In the genomic region with DNA sequence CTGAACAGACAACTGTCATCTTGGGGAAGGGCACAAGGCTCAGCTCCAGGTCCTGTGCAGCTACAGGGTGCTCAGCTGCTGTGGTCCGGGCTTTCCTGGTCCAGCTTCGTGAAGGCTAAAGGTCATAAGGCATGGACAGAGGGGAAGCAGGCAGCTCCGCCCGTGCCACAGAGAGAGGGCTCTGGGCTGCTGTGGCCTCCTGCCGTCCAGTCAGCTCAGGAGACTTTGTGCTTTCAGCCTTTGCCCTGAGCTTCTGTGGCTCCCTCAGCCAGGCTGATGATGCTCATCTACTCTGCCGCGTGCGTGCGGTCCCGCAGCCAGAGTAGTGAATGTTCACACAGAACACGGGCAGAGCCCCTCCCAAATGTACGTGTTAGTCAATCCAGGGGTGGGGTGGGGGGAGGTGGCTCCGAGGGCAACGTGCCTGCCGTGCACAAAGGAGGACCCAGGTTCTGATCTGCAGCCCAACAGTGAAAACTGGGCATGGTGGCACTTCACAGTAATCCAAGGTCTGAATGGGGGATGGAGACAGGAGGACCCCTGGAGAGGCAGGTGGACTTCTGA, we compare ENCODE assay signal across 22 mouse cellular contexts. TPM values are rescaled to one million over a fixed set of nuclear protein-coding genes. Genes with fewer than 3 reads are reported as not detected.
DNase-seq lines count a peak whose midpoint lies in the region; ATAC-seq lines count a peak whose summit lies in the region.
"Had no signal": no experiment of that assay in that cellular context is flagged by ENCODE, and none has a peak within 500 bp of the region (broad histone marks: within the 10 kb centered on the region; RNA-seq: fewer than 3 reads in every experiment).

No protein-coding gene starts in this region.

- WGBS in forebrain, embryonic 16.5 days, result 90% methylated on average over 15 of the region's 15 CpGs
- WGBS in forebrain, embryonic 12.5 days, result 88% methylated on average over 15 of the region's 15 CpGs
- WGBS in stomach, embryonic 15.5 days, result 75% methylated on average over 15 of the region's 15 CpGs

- H3K4me3 ChIP-seq in forebrain, embryonic 16.5 days (replicated peaks; ENCODE audit: low read length), result no peak overlapping the region
- H3K4me3 ChIP-seq in forebrain, embryonic 12.5 days (replicated peaks), result no peak overlapping the region
- no peak overlapping the region for H3K4me3 ChIP-seq in stomach, embryonic 15.5 days (replicated peaks)
- H3K4me3 ChIP-seq: hindbrain, embryonic 10.5 days; limb, embryonic 13.5 days had no signal

- H3K9ac ChIP-seq in forebrain, embryonic 16.5 days (replicated peaks; ENCODE audit: low read depth, low read length), result no peak overlapping the region
- no peak overlapping the region for H3K9ac ChIP-seq in forebrain, embryonic 12.5 days
- H3K9ac ChIP-seq in stomach, embryonic 15.5 days, result no peak overlapping the region
- H3K9ac ChIP-seq: limb, embryonic 13.5 days had no signal

- no peak overlapping the region for H3K4me2 ChIP-seq in forebrain, embryonic 16.5 days (ENCODE audit: low read length)
- H3K4me2 ChIP-seq in forebrain, embryonic 12.5 days, result no peak overlapping the region
- no peak overlapping the region for H3K4me2 ChIP-seq in stomach, embryonic 15.5 days
- H3K4me2 ChIP-seq: limb, embryonic 13.5 days had no signal

- H3K36me3 ChIP-seq in forebrain, embryonic 16.5 days (ENCODE audit: control insufficient read depth, insufficient read depth), result peaks cover 12% of the 10 kb centered on the region
- H3K36me3 ChIP-seq in forebrain, embryonic 12.5 days (replicated peaks), result peaks cover 60% of the 10 kb centered on the region
- H3K36me3 ChIP-seq in stomach, embryonic 15.5 days, result no peaks in the 10 kb centered on the region

- H3K9me3 ChIP-seq in forebrain, embryonic 16.5 days (ENCODE audit: control insufficient read depth, low read length), result no peaks in the 10 kb centered on the region
- H3K9me3 ChIP-seq in forebrain, embryonic 12.5 days, result no peaks in the 10 kb centered on the region
- no peaks in the 10 kb centered on the region for H3K9me3 ChIP-seq in stomach, embryonic 15.5 days
- H3K9me3 ChIP-seq: hindbrain, embryonic 10.5 days; limb, embryonic 13.5 days had no signal

- H3K27ac ChIP-seq in forebrain, embryonic 16.5 days (ENCODE audit: low read length), result no peak overlapping the region
- H3K27ac ChIP-seq in forebrain, embryonic 12.5 days, result no peak overlapping the region
- H3K27ac ChIP-seq in stomach, embryonic 15.5 days, result no peak overlapping the region
- H3K27ac ChIP-seq: hindbrain, embryonic 10.5 days; limb, embryonic 13.5 days had no signal

- peak; percentile 16; the same call in 1 of the 2 replicates for ATAC-seq in forebrain, embryonic 16.5 days
- no peak for ATAC-seq in forebrain, embryonic 12.5 days (ENCODE audit: low FRiP score)
- peak; percentile 53 for ATAC-seq in stomach, embryonic 15.5 days (ENCODE audit: insufficient read depth, low FRiP score, low read depth)
- ATAC-seq in granulocyte monocyte progenitor cell, adult 5-6 weeks (replicated peaks; ENCODE audit: poor library complexity, severe bottlenecking), result no peak
- ATAC-seq: activated CD4-positive, CD25-positive, alpha-beta regulatory T cell, adult 4 months had no signal

- peak; percentile 59 to 73 for DNase-seq in kidney, adult 8-10 months
- peak; percentile 29 for DNase-seq in liver
- DNase-seq in layer of hippocampus, adult 8-10 months (ENCODE audit: low spot score in 2 of 2), result no peak
- DNase-seq in layer of hippocampus, postnatal 36 days, result no peak
- DNase-seq: adrenal gland, postnatal 25 days; cerebellum, postnatal 10 days; lung, postnatal 14 days; retina, postnatal 1 day; thymus, postnatal 25 days had no signal

- peaks cover 12% of the 10 kb centered on the region for H3K4me1 ChIP-seq in forebrain, embryonic 16.5 days (replicated peaks; ENCODE audit: control insufficient read depth, insufficient read depth, low read length)
- peaks cover 10% of the 10 kb centered on the region for H3K4me1 ChIP-seq in forebrain, embryonic 12.5 days
- H3K4me1 ChIP-seq in stomach, embryonic 15.5 days, result no peaks in the 10 kb centered on the region

- no peaks in the 10 kb centered on the region for H3K27me3 ChIP-seq in forebrain, embryonic 16.5 days (replicated peaks; ENCODE audit: control insufficient read depth, insufficient read depth, low read length)
- no peaks in the 10 kb centered on the region for H3K27me3 ChIP-seq in forebrain, embryonic 12.5 days
- no peaks in the 10 kb centered on the region for H3K27me3 ChIP-seq in stomach, embryonic 15.5 days (replicated peaks)
- H3K27me3 ChIP-seq: limb, embryonic 13.5 days had no signal

RNA-seq across cellular contexts. Expression of a gene that starts 8.2 kb away (rescaled TPM):
- 71.0 and 77.3 TPM in 2 replicates for polyA plus RNA-seq in forebrain, embryonic 16.5 days (2015; fragmentation: Nextera tagmentation; extraction: Ambion mirVana)
- 78.8 and 82.1 TPM in 2 replicates for polyA plus RNA-seq in forebrain, embryonic 12.5 days (2016; fragmentation: Nextera tagmentation; extraction: Ambion mirVana)
- 29.3 and 30.1 TPM in 2 replicates for polyA plus RNA-seq in stomach, embryonic 15.5 days (2015; fragmentation: Nextera tagmentation; extraction: Ambion mirVana)
- total RNA-seq in layer of hippocampus, adult 8-10 months (2022), result 100 to 1,000 TPM; 103 to 127 (median 110) TPM
- 100 to 1,000 TPM; 122 to 126 TPM for total RNA-seq in layer of hippocampus, postnatal 36 days (2021)
- 33.9 and 40.2 TPM in 2 replicates for total RNA-seq in granulocyte monocyte progenitor cell, adult 5-6 weeks (2014; fragmentation: Nextera tagmentation)
- total RNA-seq in granulocyte monocyte progenitor cell, adult 5-6 weeks (2017), result 14.4 and 19.8 TPM in 2 replicates

RNA-seq across cellular contexts. Expression of a gene that starts 34.9 kb away (rescaled TPM):
- polyA plus RNA-seq in forebrain, embryonic 16.5 days (2015; fragmentation: Nextera tagmentation; extraction: Ambion mirVana), result 0.32 TPM in 1 of 2 replicates, not detected in the other
- not detected in 2 replicates for polyA plus RNA-seq in forebrain, embryonic 12.5 days (2016; fragmentation: Nextera tagmentation; extraction: Ambion mirVana)
- polyA plus RNA-seq in stomach, embryonic 15.5 days (2015; fragmentation: Nextera tagmentation; extraction: Ambion mirVana), result not detected in 2 replicates
- total RNA-seq in layer of hippocampus, adult 8-10 months (2022), result not detected
- total RNA-seq in layer of hippocampus, postnatal 36 days (2021), result not detected
- not detected in 2 replicates for total RNA-seq in granulocyte monocyte progenitor cell, adult 5-6 weeks (2014; fragmentation: Nextera tagmentation)
- not detected in 2 replicates for total RNA-seq in granulocyte monocyte progenitor cell, adult 5-6 weeks (2017)
- total RNA-seq: adrenal gland, postnatal 25 days; left cerebral cortex, adult 8-10 months; megakaryocyte-erythroid progenitor cell, adult 5-6 weeks; neutrophil, adult 5-6 weeks had no signal
- polyA plus RNA-seq: heart, embryonic 14.5 days; intestine, embryonic 14.5 days; small intestine, adult 2 months had no signal

Comparison
In these comparisons a context has a peak if more than half of its experiments do, and no peak if none do; other contexts are left out.
1. ATAC-seq: peak in forebrain, embryonic 16.5 days (single experiment) and stomach, embryonic 15.5 days (single experiment); none in forebrain, embryonic 12.5 days (single experiment) and granulocyte monocyte progenitor cell, adult 5-6 weeks (single experiment).
2. DNase-seq: peak in kidney, adult 8-10 months (2 of 2) and liver (single experiment); none in layer of hippocampus, adult 8-10 months (0 of 2) and layer of hippocampus, postnatal 36 days (0 of 2).